ENCODE assay signal across 10 mouse cellular contexts in the genomic region with DNA sequence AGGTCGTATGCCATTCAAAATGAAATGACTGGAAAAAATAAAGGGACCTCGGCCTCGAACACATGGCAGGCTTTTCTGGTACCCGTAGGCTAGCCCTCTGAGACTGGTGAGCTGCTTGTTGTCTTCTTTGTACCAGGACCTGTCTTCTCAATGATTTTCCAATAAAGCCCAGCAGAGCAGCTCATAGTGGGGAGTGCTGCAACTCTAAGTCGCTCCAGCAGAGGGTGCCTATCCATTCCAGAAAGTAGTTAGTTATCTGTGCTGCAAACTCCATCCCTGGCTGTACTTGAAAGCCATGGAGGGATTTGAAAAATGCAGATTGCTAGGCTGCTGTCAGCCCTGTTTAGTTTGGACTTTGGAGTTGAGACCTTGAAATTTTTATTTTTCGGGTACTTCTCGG.
DNase-seq lines count a peak whose midpoint lies in the region; ATAC-seq lines count a peak whose summit lies in the region.
"Had no signal": no experiment of that assay in that cellular context is flagged by ENCODE, and none has a peak within 500 bp of the region (broad histone marks: within the 10 kb centered on the region; RNA-seq: fewer than 3 reads in every experiment).

No protein-coding gene starts in this region.

- DNase-seq in kidney, adult 11 months, result peak; percentile 26
- DNase-seq in MN1 (ENCODE audit: low spot score), result peak; percentile 57
- peak; percentile 78 for DNase-seq in embryo, embryonic 10.5 days (ENCODE audit: low spot score)
- DNase-seq in heart, postnatal 10 days, result peak; percentile 68 to 78
- peak; percentile 56 to 75 for DNase-seq in layer of hippocampus, postnatal 14 days (ENCODE audit: low spot score in 2 of 2)
- peak; percentile 52 for DNase-seq in thymus, postnatal 25 days

- intact Hi-C loops in heart, postnatal 10 days (cut with DNase I), result loop anchor here (5.0 kb wide), 1 partner anchor 193 kb away; no protein-coding TSS in a partner anchor

- no peak for ATAC-seq in kidney, embryonic 14.5 days (ENCODE audit: low FRiP score, low TSS enrichment)
- ATAC-seq in midbrain, embryonic 12.5 days (ENCODE audit: low FRiP score, low read depth), result peak; percentile 47; the same call in 1 of the 2 replicates

- 0 out of 2 replicates have a peak, but pooled peaks cover 2% of the 10 kb centered on the region for H3K4me1 ChIP-seq in kidney, embryonic 14.5 days (ENCODE audit: control insufficient read depth, insufficient read depth, low read length)
- H3K4me1 ChIP-seq in midbrain, embryonic 12.5 days, result peaks cover 3% of the 10 kb centered on the region; the same call in 1 of the 2 replicates

- H3K27ac ChIP-seq in kidney, embryonic 14.5 days (ENCODE audit: low read depth, low read length), result no peak overlapping the region
- no peak overlapping the region for H3K27ac ChIP-seq in midbrain, embryonic 12.5 days (replicated peaks)
- H3K27ac ChIP-seq: macrophage had no signal

- no peaks in the 10 kb centered on the region for H3K9me3 ChIP-seq in kidney, embryonic 14.5 days (ENCODE audit: control insufficient read depth, low read length)
- no peaks in the 10 kb centered on the region for H3K9me3 ChIP-seq in midbrain, embryonic 12.5 days
- H3K9me3 ChIP-seq: embryonic facial prominence, embryonic 15.5 days had no signal

- H3K4me2 ChIP-seq in kidney, embryonic 14.5 days (replicated peaks; ENCODE audit: low read depth, low read length), result no peak overlapping the region
- H3K4me2 ChIP-seq in midbrain, embryonic 12.5 days (replicated peaks), result no peak overlapping the region
- H3K4me2 ChIP-seq: embryonic facial prominence, embryonic 15.5 days had no signal

- H3K9ac ChIP-seq in kidney, embryonic 14.5 days (ENCODE audit: low read depth, low read length), result no peak overlapping the region
- H3K9ac ChIP-seq in midbrain, embryonic 12.5 days (replicated peaks), result no peak overlapping the region
- H3K9ac ChIP-seq: embryonic facial prominence, embryonic 15.5 days had no signal

- no peak overlapping the region for H3K4me3 ChIP-seq in kidney, embryonic 14.5 days (ENCODE audit: low read length)
- H3K4me3 ChIP-seq in midbrain, embryonic 12.5 days, result no peak overlapping the region
- H3K4me3 ChIP-seq: embryonic facial prominence, embryonic 15.5 days had no signal

- H3K36me3 ChIP-seq in kidney, embryonic 14.5 days (ENCODE audit: control insufficient read depth, insufficient read depth, low read length), result peaks cover 56% of the 10 kb centered on the region
- H3K36me3 ChIP-seq in midbrain, embryonic 12.5 days, result 0 out of 2 replicates have a peak, but pooled peaks cover 5% of the 10 kb centered on the region

- H3K27me3 ChIP-seq in kidney, embryonic 14.5 days (ENCODE audit: control insufficient read depth, insufficient read depth, low read length), result no peaks in the 10 kb centered on the region
- no peaks in the 10 kb centered on the region for H3K27me3 ChIP-seq in midbrain, embryonic 12.5 days
- H3K27me3 ChIP-seq: embryonic facial prominence, embryonic 15.5 days had no signal

- 67% methylated on average over 7 of the region's 7 CpGs for WGBS in kidney, embryonic 14.5 days
- WGBS in midbrain, embryonic 12.5 days, result 52% methylated on average over 7 of the region's 7 CpGs

Comparison
In these comparisons a context has a peak if more than half of its experiments do, and no peak if none do; other contexts are left out.
1. DNase-seq: peak in every context shown above with its lines; median percentile 78 in embryo, embryonic 10.5 days; 73 in heart, postnatal 10 days; 66 in layer of hippocampus, postnatal 14 days; 57 in MN1; 52 in thymus, postnatal 25 days; 26 in kidney, adult 11 months.